ENCODE assay signal across 9 mouse cellular contexts in the genomic region with DNA sequence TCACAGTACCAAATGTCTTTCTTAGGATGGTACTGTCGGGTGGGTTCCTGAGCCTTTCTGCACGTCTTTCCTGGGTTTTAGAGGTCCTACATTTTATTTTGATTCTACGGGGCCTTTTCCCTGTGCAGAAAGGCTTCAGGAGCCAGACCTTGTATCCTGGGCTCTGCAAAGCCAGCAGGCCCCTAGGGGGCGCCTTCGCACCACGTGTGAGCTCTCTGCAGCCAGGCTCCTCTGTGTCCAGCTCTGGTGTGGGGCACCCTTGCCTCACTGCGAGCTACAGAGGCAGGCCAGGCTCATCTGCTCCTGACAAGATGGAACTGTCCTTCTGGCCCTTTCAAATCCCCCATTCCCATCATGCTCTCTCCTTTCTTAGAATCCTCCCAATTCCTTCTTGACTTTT. TPM values are rescaled to one million over a fixed set of nuclear protein-coding genes. Genes with fewer than 3 reads are reported as not detected.
DNase-seq lines count a peak whose midpoint lies in the region; ATAC-seq and TF ChIP-seq lines count a peak whose summit lies in the region.
"Had no signal": no experiment of that assay in that cellular context is flagged by ENCODE, and none has a peak within 500 bp of the region (broad histone marks: within the 10 kb centered on the region; RNA-seq: fewer than 3 reads in every experiment).

No protein-coding gene starts in this region.

- H3K36me3 ChIP-seq in ES-E14 (ENCODE audit: control insufficient read depth, insufficient read depth, low read length, poor library complexity, severe bottlenecking) = no peaks in the 10 kb centered on the region
- no peaks in the 10 kb centered on the region for H3K36me3 ChIP-seq in forebrain, embryonic 15.5 days
- H3K36me3 ChIP-seq in liver, postnatal 0 days (replicated peaks; ENCODE audit: insufficient read depth, low read length) = no peaks in the 10 kb centered on the region

- peak; percentile 92 for TF ChIP-seq CTCF in liver, postnatal 0 days (IDR thresholded peaks at IDR 0.05; ENCODE audit: low read depth)

- H3K27me3 ChIP-seq in forebrain, embryonic 15.5 days = no peaks in the 10 kb centered on the region
- H3K27me3 ChIP-seq in liver, postnatal 0 days (ENCODE audit: insufficient read depth, low read length) = peaks cover 5% of the 10 kb centered on the region; the same call in 1 of the 2 replicates

- in situ Hi-C loops in ES-E14 (cut with MboI; ENCODE audit: low sequenced_read_pairs in 2 of 2, unreplicated experiment in 2 of 2) = no loop called here

- no peak overlapping the region for H3K4me2 ChIP-seq in forebrain, embryonic 15.5 days (replicated peaks)
- no peak overlapping the region for H3K4me2 ChIP-seq in liver, postnatal 0 days (ENCODE audit: low read depth, low read length)

- ATAC-seq in forebrain, embryonic 15.5 days (replicated peaks) = peak; percentile 84; the same call in 1 of the 2 replicates
- peak; percentile 89 for ATAC-seq in liver, postnatal 0 days

- 0 out of 4 replicates have a peak, but pooled peaks cover 0 to 1% of the 10 kb centered on the region in 2 experiments for H3K4me1 ChIP-seq in ES-E14 (ENCODE audit: control insufficient read depth in 2 of 2, insufficient read depth in 2 of 2, low read length in 2 of 2, poor library complexity in 1 of 2)
- H3K4me1 ChIP-seq in forebrain, embryonic 15.5 days = peaks cover 8% of the 10 kb centered on the region
- H3K4me1 ChIP-seq in liver, postnatal 0 days (ENCODE audit: insufficient read depth) = no peaks in the 10 kb centered on the region

- DNase-seq in ES-E14 (ENCODE audit: low read depth, low spot score) = peak; percentile 77
- DNase-seq in cerebellum, adult 11 months = peak; percentile 93
- DNase-seq in heart, postnatal 25 days (ENCODE audit: low spot score) = peak; percentile 68
- peak; percentile 71 for DNase-seq in large intestine, adult 2 months (ENCODE audit: low read depth, low spot score)
- peak; percentile 90 for DNase-seq in liver, postnatal 0 days
- DNase-seq in ovary, adult 18-20 months (ENCODE audit: low spot score) = peak; percentile 80
- peak; percentile 66 for DNase-seq in thymus, adult 18-20 months

- no peak overlapping the region for H3K9ac ChIP-seq in ES-E14 (ENCODE audit: insufficient read depth, low read depth, low read length, poor library complexity, severe bottlenecking)
- no peak overlapping the region for H3K9ac ChIP-seq in forebrain, embryonic 15.5 days (replicated peaks)
- H3K9ac ChIP-seq in liver, postnatal 0 days (replicated peaks) = no peak overlapping the region

- no peak for TF ChIP-seq EP300 in liver, postnatal 0 days (IDR thresholded peaks at IDR 0.05; ENCODE audit: low read depth)

- 16% methylated on average over 7 of the region's 7 CpGs for whole genome bisulfite sequencing in forebrain, embryonic 15.5 days
- 4% methylated on average over 7 of the region's 7 CpGs for WGBS in large intestine, adult 2 months
- 10% methylated on average over 7 of the region's 7 CpGs for WGBS in liver, postnatal 0 days (ENCODE audit: insufficient replicate concordance)

- intact Hi-C loops in heart, postnatal 25 days (cut with DNase I) = loop anchor here (1.0 to 5.0 kb wide), 4 partner anchors 59 to 291 kb away; no protein-coding TSS in a partner anchor

- H3K9me3 ChIP-seq in ES-E14 (ENCODE audit: control insufficient read depth, insufficient read depth, low read depth, low read length) = no peaks in the 10 kb centered on the region
- H3K9me3 ChIP-seq in forebrain, embryonic 15.5 days = no peaks in the 10 kb centered on the region
- no peaks in the 10 kb centered on the region for H3K9me3 ChIP-seq in liver, postnatal 0 days (ENCODE audit: low read length)

- no peak overlapping the region for H3K4me3 ChIP-seq in ES-E14 (ENCODE audit: insufficient read depth in 1 of 2, low read depth in 1 of 2, low read length in 2 of 2, poor library complexity in 1 of 2, severe bottlenecking in 1 of 2)
- H3K4me3 ChIP-seq in forebrain, embryonic 15.5 days = no peak overlapping the region
- H3K4me3 ChIP-seq in liver, postnatal 0 days (ENCODE audit: low read depth, low read length) = no peak overlapping the region

- no peak overlapping the region for H3K27ac ChIP-seq in ES-E14 (ENCODE audit: insufficient read depth, low read depth, low read length, poor library complexity, severe bottlenecking)
- H3K27ac ChIP-seq in forebrain, embryonic 15.5 days (replicated peaks) = no peak overlapping the region
- H3K27ac ChIP-seq in liver, postnatal 0 days (ENCODE audit: low read depth) = no peak overlapping the region
- H3K27ac ChIP-seq: macrophage had no signal

TF ChIP-seq in ES-E14, 5 proteins besides CTCF, POLR2A, EP300 and RAD21:
- TF ChIP-seq CHD2 (IDR thresholded peaks at IDR 0.05; ENCODE audit: low read depth, low read length) (no peak), ZC3H11A (IDR thresholded peaks at IDR 0.05; ENCODE audit: borderline replicate concordance, low read depth, low read length) (peak; percentile 89), ZNF384 (IDR thresholded peaks at IDR 0.05; ENCODE audit: low read depth, low read length) (no peak)

RNA-seq across cellular contexts. Expression of a gene that starts 53.3 kb away (rescaled TPM):
- 11.9 and 12.4 TPM in 2 replicates for total RNA-seq in ES-E14 (2012; rRNA removed)
- 107 and 110 TPM in 2 replicates for polyA plus RNA-seq in forebrain, embryonic 15.5 days (2015; fragmentation: Nextera tagmentation; extraction: Ambion mirVana)
- 10 to 100 TPM; 19.0 to 24.4 TPM for total RNA-seq in heart, postnatal 25 days (2021)
- 17.0 and 21.7 TPM in 2 replicates for polyA plus RNA-seq in large intestine, adult 2 months (2012; rRNA removed)
- polyA plus RNA-seq in liver, postnatal 0 days (2015; fragmentation: Nextera tagmentation; extraction: Ambion mirVana) = 19.8 and 21.6 TPM in 2 replicates
